Mouse (Mus musculus): ENCODE measurements around the gene Fam160b1. TPM values are rescaled to one million over a fixed set of nuclear protein-coding genes. Genes with fewer than 3 reads are reported as not detected.

Gene Fam160b1
- polyA plus RNA-seq, 1 experiment from 2014 or later = 14.5 TPM

DNA sequence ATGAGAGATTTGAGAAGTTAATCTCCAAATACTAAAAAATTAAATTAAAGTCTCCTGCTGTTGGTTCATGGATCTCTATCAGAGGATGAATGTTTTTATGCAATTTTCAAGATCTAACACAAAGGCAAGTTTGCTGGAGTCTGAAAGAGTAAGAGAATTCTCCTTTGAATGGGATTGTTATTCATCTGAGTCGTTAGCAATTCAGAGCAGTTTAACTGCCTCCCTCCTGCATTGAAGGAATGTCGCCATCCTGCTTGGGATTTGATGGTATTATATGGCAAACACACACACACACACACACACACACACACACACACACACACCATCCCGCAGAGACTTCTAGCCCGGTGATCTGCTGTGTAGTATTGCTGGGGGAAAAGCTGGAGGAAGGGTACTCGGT lies 6.1 kb downstream of the Fam160b1 start:
- ATAC-seq (replicated peaks; ENCODE audit: low FRiP score) = no peak
- no peak overlapping the region for H3K4me2 ChIP-seq (ENCODE audit: low read depth, low read length, severe bottlenecking)
- H3K4me1 ChIP-seq (replicated peaks; ENCODE audit: control insufficient read depth, insufficient read depth, low read length) = peaks cover 24% of the 10 kb centered on the region
- H3K9ac ChIP-seq (ENCODE audit: low read length) = no peak overlapping the region
- H3K4me3 ChIP-seq (ENCODE audit: low read depth, low read length) = no peak overlapping the region
- peak; percentile 39 for DNase-seq (ENCODE audit: low spot score)
- no peaks in the 10 kb centered on the region; the same call in 1 of the 2 replicates for H3K36me3 ChIP-seq (ENCODE audit: control insufficient read depth, insufficient read depth, low read length)
- H3K27me3 ChIP-seq (ENCODE audit: control insufficient read depth, insufficient read depth, low read length) = no peaks in the 10 kb centered on the region
- H3K27ac ChIP-seq (ENCODE audit: low read depth, low read length) = no peak overlapping the region
- H3K9me3 ChIP-seq (ENCODE audit: control insufficient read depth, low read length) = no peaks in the 10 kb centered on the region
- WGBS = 40% methylated on average over 5 of the region's 5 CpGs

DNA sequence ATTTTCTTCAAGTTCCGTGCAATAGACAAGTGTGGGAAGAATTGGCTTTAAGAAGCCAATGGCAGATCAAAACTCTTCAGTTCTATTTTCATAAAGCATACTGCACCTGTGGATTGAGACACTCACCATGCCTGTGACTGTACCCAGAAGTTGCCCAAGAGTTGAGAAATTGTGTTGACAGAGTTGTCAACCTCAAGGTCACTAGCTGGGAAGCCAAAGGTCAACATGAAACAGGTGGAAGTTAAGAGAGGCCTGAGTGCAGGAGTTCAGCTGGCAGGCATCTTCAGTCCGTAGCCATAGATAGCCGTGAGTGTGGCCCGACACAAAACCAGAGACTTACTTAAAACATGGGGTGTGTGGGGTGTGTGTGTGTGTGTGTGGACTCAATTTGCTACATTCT lies 6.7 kb downstream of the Fam160b1 start:
- no peaks in the 10 kb centered on the region for H3K27me3 ChIP-seq (ENCODE audit: control insufficient read depth, insufficient read depth, low read length)
- no peak overlapping the region for H3K4me3 ChIP-seq (ENCODE audit: low read depth, low read length)
- no peak overlapping the region for H3K9ac ChIP-seq (ENCODE audit: low read length)
- H3K27ac ChIP-seq (ENCODE audit: low read depth, low read length) = no peak overlapping the region
- H3K4me2 ChIP-seq (ENCODE audit: low read depth, low read length, severe bottlenecking) = no peak overlapping the region
- DNase-seq (ENCODE audit: low spot score) (peak; percentile 20), ATAC-seq (replicated peaks; ENCODE audit: low FRiP score) (no peak)
- peaks cover 24% of the 10 kb centered on the region for H3K4me1 ChIP-seq (replicated peaks; ENCODE audit: control insufficient read depth, insufficient read depth, low read length)
- 88% methylated on average over 4 of the region's 4 CpGs for WGBS
- H3K36me3 ChIP-seq (ENCODE audit: control insufficient read depth, insufficient read depth, low read length) = no peaks in the 10 kb centered on the region; the same call in 1 of the 2 replicates
- H3K9me3 ChIP-seq (ENCODE audit: control insufficient read depth, low read length) = no peaks in the 10 kb centered on the region

DNA sequence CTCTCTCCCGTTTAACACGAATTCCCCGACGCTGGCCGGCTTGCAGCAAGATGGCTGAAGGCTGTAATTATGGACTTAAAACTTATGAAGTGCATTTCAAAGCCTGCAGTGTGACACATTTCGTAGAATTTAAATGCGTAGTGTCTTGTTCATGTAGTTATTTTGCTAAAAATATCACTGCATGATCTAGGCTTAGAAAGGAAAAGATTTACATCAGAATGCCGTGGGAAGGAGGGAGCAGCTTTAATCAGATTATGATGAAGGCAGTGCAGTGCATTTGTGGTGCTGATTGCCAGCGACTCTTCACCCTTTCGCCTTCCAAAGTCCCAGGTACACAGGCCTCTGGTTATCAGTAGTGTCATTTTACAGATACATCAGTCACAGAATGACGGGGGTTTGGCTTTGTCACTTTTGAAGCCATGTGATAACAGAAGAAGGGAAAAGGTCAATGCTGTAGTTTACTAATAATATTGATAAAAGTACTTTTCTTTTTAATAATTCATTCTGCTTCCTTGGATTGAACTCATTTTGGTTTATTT lies 7.4 kb downstream of the Fam160b1 start:
- DNase-seq (ENCODE audit: low spot score) (no peak), ATAC-seq (replicated peaks; ENCODE audit: low FRiP score) (no peak)
- Histone ChIP-seq H3K27ac (ENCODE audit: low read depth, low read length) (no peak overlapping the region), H3K36me3 (ENCODE audit: control insufficient read depth, insufficient read depth, low read length) (no peaks in the 10 kb centered on the region; the same call in 1 of the 2 replicates), H3K27me3 (ENCODE audit: control insufficient read depth, insufficient read depth, low read length) (no peaks in the 10 kb centered on the region), H3K4me1 (replicated peaks; ENCODE audit: control insufficient read depth, insufficient read depth, low read length) (peaks cover 21% of the 10 kb centered on the region), H3K9ac (ENCODE audit: low read length) (no peak overlapping the region), H3K4me3 (ENCODE audit: low read depth, low read length) (no peak overlapping the region), H3K9me3 (ENCODE audit: control insufficient read depth, low read length) (no peaks in the 10 kb centered on the region), H3K4me2 (ENCODE audit: low read depth, low read length, severe bottlenecking) (no peak overlapping the region)
- WGBS = 77% methylated on average over 11 of the region's 11 CpGs

DNA sequence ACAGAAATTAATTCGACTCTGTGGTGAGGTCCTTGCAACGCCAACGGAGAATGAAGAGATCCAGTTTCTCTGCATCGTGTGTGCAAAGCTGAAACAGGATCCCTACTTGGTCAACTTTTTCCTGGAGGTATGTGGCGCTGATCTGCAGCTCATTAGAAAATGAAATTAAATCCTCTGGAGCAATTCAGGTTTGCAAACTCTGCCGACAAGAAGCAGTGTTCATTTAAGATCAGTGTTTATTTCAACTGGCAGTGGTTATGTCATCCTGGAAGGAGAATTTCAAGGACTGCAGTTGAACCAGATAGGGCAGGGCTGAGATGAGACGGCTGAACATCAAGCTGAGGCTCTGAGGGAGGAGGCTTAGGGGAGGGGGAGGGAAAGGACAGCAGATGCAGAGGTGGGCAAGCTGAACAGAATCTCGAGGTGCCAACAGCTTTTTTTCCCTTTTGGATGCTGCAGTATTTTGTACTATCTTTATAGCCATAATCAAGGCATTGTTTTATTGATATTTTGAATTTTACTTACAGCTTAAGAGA lies 12.9 kb downstream of the Fam160b1 start:
- ATAC-seq (replicated peaks; ENCODE audit: low FRiP score) (no peak), DNase-seq (ENCODE audit: low spot score) (no peak)
- Histone ChIP-seq H3K4me1 (replicated peaks; ENCODE audit: control insufficient read depth, insufficient read depth, low read length) (peaks cover 3% of the 10 kb centered on the region; the same call in 1 of the 2 replicates), H3K27ac (ENCODE audit: low read depth, low read length) (no peak overlapping the region), H3K4me2 (ENCODE audit: low read depth, low read length, severe bottlenecking) (no peak overlapping the region), H3K36me3 (ENCODE audit: control insufficient read depth, insufficient read depth, low read length) (peaks cover 5% of the 10 kb centered on the region), H3K27me3 (ENCODE audit: control insufficient read depth, insufficient read depth, low read length) (no peaks in the 10 kb centered on the region), H3K9ac (ENCODE audit: low read length) (no peak overlapping the region), H3K4me3 (ENCODE audit: low read depth, low read length) (no peak overlapping the region), H3K9me3 (ENCODE audit: control insufficient read depth, low read length) (no peaks in the 10 kb centered on the region)
- 82% methylated on average over 8 of the region's 8 CpGs for WGBS

DNA sequence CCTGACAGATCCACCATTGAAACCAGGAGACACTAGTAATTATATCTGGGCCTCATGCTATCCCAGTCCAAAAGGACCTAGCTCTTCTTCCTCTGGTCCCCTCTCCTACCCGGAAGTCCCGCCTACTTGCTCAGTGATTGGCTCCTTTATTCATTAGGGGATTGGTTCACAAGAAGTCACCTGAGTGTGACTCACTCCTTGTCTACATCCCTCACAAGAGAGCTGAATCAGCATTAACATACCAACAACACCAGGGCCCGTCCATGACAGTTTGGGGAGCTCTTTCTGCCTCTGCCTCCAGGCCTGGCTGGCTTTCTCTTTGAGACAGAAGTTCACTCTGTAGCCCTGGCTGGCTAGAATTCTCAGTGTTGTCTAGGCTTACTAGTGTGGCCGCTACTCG lies 14.7 kb downstream of the Fam160b1 start:
- no peaks in the 10 kb centered on the region for H3K27me3 ChIP-seq (ENCODE audit: control insufficient read depth, insufficient read depth, low read length)
- H3K4me1 ChIP-seq (replicated peaks; ENCODE audit: control insufficient read depth, insufficient read depth, low read length) = no peaks in the 10 kb centered on the region
- H3K4me3 ChIP-seq (ENCODE audit: low read depth, low read length) = no peak overlapping the region
- H3K36me3 ChIP-seq (ENCODE audit: control insufficient read depth, insufficient read depth, low read length) = peaks cover 16% of the 10 kb centered on the region
- no peak overlapping the region for H3K4me2 ChIP-seq (ENCODE audit: low read depth, low read length, severe bottlenecking)
- H3K9ac ChIP-seq (ENCODE audit: low read length) = no peak overlapping the region
- no peak overlapping the region for H3K27ac ChIP-seq (ENCODE audit: low read depth, low read length)
- ATAC-seq (replicated peaks; ENCODE audit: low FRiP score) (no peak), DNase-seq (ENCODE audit: low spot score) (no peak)
- 92% methylated on average over 5 of the region's 5 CpGs for WGBS
- H3K9me3 ChIP-seq (ENCODE audit: control insufficient read depth, low read length) = no peaks in the 10 kb centered on the region

DNA sequence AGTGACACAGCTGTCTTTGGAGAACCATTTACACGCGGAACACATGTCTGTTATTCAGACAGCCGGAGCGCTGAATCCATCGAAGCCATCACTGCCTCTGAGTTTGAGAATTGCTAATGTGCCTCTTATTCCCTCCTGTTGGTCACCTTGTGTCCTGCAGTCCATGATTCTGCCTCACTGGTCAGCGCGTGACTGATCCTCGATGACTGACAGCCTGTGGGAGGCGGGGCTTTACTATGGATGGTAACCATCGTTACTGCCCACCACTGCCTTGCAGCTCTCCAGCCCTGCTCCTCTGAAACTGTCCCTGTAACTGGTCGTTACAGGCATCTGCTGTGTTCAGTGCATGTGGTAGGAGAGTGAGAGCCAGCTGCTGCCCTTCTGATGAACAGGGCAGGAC lies 15.3 kb downstream of the Fam160b1 start:
- Histone ChIP-seq H3K36me3 (ENCODE audit: control insufficient read depth, insufficient read depth, low read length) (peaks cover 20% of the 10 kb centered on the region), H3K27ac (ENCODE audit: low read depth, low read length) (no peak overlapping the region)
- 89% methylated on average over 11 of the region's 11 CpGs for WGBS

DNA sequence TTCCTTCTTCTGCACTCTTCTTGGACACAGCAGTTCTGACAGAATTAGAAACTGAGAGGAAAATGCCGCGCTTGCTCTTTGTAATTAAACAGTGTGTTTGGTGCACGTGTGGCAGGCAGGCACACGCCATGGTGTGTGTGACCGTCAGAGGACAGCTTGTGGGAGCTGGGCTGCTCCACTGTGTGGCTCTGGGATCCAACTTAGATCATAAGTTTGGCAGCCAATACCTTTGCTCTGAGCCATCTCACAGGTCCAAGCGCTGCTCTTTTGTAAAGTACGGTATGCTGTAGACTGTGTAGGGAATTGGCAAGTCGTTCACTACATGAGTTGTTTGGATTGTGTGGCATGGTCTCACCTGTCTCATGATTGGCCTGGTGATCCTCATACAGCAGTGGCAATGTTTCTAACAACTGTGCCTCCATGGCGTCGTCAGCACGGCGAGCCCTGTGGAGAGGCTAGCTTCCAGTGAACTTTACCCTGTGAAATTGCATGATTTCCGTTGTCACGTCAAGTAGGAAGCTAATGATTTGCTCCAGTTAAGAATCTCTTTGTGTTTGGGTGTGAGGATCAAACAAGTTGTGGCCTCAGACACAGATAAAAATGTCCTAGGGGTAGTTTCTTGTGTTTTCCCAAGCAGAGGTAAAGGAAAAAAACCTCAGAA lies 16.7 kb downstream of the Fam160b1 start:
- H3K27ac ChIP-seq (ENCODE audit: low read depth, low read length) = no peak overlapping the region
- DNase-seq (ENCODE audit: low spot score) (no peak), ATAC-seq (replicated peaks; ENCODE audit: low FRiP score) (no peak)
- no peaks in the 10 kb centered on the region for H3K27me3 ChIP-seq (ENCODE audit: control insufficient read depth, insufficient read depth, low read length)
- WGBS = 96% methylated on average over 14 of the region's 14 CpGs
- no peaks in the 10 kb centered on the region for H3K9me3 ChIP-seq (ENCODE audit: control insufficient read depth, low read length)
- peaks cover 26% of the 10 kb centered on the region for H3K36me3 ChIP-seq (ENCODE audit: control insufficient read depth, insufficient read depth, low read length)
- no peak overlapping the region for H3K4me2 ChIP-seq (ENCODE audit: low read depth, low read length, severe bottlenecking)
- no peak overlapping the region for H3K9ac ChIP-seq (ENCODE audit: low read length)
- no peaks in the 10 kb centered on the region for H3K4me1 ChIP-seq (replicated peaks; ENCODE audit: control insufficient read depth, insufficient read depth, low read length)
- no peak overlapping the region for H3K4me3 ChIP-seq (ENCODE audit: low read depth, low read length)

More for the DNA sequence above, 15.3 kb downstream of the Fam160b1 start:
- no peaks in the 10 kb centered on the region for H3K4me1 ChIP-seq (replicated peaks; ENCODE audit: control insufficient read depth, insufficient read depth, low read length)
- H3K9me3 ChIP-seq (ENCODE audit: control insufficient read depth, low read length) = no peaks in the 10 kb centered on the region
- no peak overlapping the region for H3K4me2 ChIP-seq (ENCODE audit: low read depth, low read length, severe bottlenecking)
- no peak overlapping the region for H3K4me3 ChIP-seq (ENCODE audit: low read depth, low read length)
- H3K27me3 ChIP-seq (ENCODE audit: control insufficient read depth, insufficient read depth, low read length) = no peaks in the 10 kb centered on the region
- H3K9ac ChIP-seq (ENCODE audit: low read length) = no peak overlapping the region
- no peak for ATAC-seq (replicated peaks; ENCODE audit: low FRiP score)
- DNase-seq (ENCODE audit: low spot score) = no peak

DNA sequence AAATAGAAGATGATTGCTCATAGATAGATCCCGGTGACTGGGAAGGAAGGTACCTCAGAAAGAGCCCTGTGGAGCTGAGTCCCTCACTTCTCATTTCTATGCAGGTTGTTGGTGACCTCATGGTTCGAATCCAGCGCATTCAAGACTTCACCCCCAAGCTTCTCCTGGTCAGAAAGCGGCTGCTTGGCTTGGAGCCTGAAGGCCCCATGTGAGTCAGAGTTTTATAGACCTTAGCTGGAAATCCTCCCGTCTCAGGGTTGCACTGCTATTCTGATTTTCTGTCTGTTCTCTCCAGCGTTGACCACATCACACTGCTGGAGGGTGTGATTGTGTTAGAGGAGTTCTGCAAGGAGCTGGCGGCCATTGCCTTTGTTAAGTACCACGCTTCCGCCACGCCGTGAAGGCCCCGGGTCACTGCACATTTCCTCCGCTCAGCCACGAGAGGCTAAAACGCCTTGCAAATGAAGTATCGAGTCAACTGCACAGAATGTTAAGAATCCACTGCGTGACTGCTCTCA lies 25.8 kb downstream of the Fam160b1 start:
- peaks cover 29% of the 10 kb centered on the region for H3K36me3 ChIP-seq (ENCODE audit: control insufficient read depth, insufficient read depth, low read length)
- H3K4me3 ChIP-seq (ENCODE audit: low read depth, low read length) = no peak overlapping the region
- no peak for ATAC-seq (replicated peaks; ENCODE audit: low FRiP score)
- WGBS = 94% methylated on average over 17 of the region's 17 CpGs
- no peak overlapping the region for H3K4me2 ChIP-seq (ENCODE audit: low read depth, low read length, severe bottlenecking)
- H3K9me3 ChIP-seq (ENCODE audit: control insufficient read depth, low read length) = no peaks in the 10 kb centered on the region
- no peak overlapping the region for H3K9ac ChIP-seq (ENCODE audit: low read length)
- H3K4me1 ChIP-seq (replicated peaks; ENCODE audit: control insufficient read depth, insufficient read depth, low read length) = no peaks in the 10 kb centered on the region
- DNase-seq (ENCODE audit: low spot score) = no peak
- H3K27me3 ChIP-seq (ENCODE audit: control insufficient read depth, insufficient read depth, low read length) = no peaks in the 10 kb centered on the region
- no peak overlapping the region for H3K27ac ChIP-seq (ENCODE audit: low read depth, low read length)
